Mouse (Mus musculus) limb, embryonic 15.5 days (tissue): ENCODE data around the gene Gm20388. TPM values are rescaled to one million over a fixed set of nuclear protein-coding genes. Genes with fewer than 3 reads are reported as not detected.
A peak's percentile ranks its signal among the peaks of the same experiment; 100 is the strongest.
"Not testable (repeated sequence)": the region's sequence is repeated elsewhere in the genome, so short reads cannot be mapped to it uniquely, and the experiment has no call there.

ENCODE experiments used
- ATAC-seq: fragments of 200-750 bp; cut with Nextera tagmentation; 2 replicates; pipeline ENCODE4 v1.8.0; 2017; ENCODE audit warnings: low read depth, moderate TSS enrichment; ENCODE audit not compliant: insufficient number of reproducible peaks, low FRiP score, low TSS enrichment
- H3K27ac ChIP-seq: fragments of 300-500 bp; sonication (generic); 2 replicates; pipeline ENCODE4 v1.5.1; 2015; ENCODE audit warnings: moderate library complexity, mild to moderate bottlenecking, inconsistent platforms
- H3K27me3 ChIP-seq: fragments of 300-500 bp; sonication (generic); 2 replicates; pipeline ENCODE4 v1.6.1; 2015; ENCODE audit warnings: inconsistent platforms
- H3K36me3 ChIP-seq: fragments of 300-500 bp; sonication (generic); 2 replicates; pipeline ENCODE4 v1.6.1; 2015; ENCODE audit warnings: inconsistent platforms
- H3K4me1 ChIP-seq: fragments of 300-500 bp; sonication (generic); 2 replicates; pipeline ENCODE4 v1.6.1; 2015; ENCODE audit warnings: inconsistent platforms
- H3K4me2 ChIP-seq: fragments of 300-500 bp; sonication (generic); 2 replicates; pipeline ENCODE4 v1.6.1; 2015; ENCODE audit warnings: mild to moderate bottlenecking, inconsistent platforms
- H3K4me3 ChIP-seq: fragments of 300-500 bp; sonication (generic); 2 replicates; pipeline ENCODE4 v1.5.1; 2015; ENCODE audit warnings: mild to moderate bottlenecking, inconsistent platforms
- H3K9ac ChIP-seq: fragments of 300-500 bp; sonication (generic); 2 replicates; pipeline ENCODE4 v1.6.1; 2015; ENCODE audit warnings: inconsistent platforms
- H3K9me3 ChIP-seq: fragments of 300-500 bp; sonication (generic); 2 replicates; pipeline ENCODE4 v1.6.1; 2016; ENCODE audit warnings: inconsistent platforms
- WGBS: fragments of 180-500 bp; shearing (Covaris S2); methylation state at CpG from one replicate; pipeline ENCODE4 v1.1.7; 2015; 5-methylcytosine and 5-hydroxymethylcytosine counted together
- polyA plus RNA-seq: library from polyadenylated mRNA; unstranded; fragments of >200 nt; fragmentation: Nextera tagmentation; extraction: Ambion mirVana; gene quantifications from 2 replicates; pipeline ENCODE4 v1.2.1, GENCODE M21; 2015

Gm20388 gene
- polyA plus RNA-seq, 1 experiment from 2014 or later = 4.9 TPM

GRCm38 (mm10) chr8:121443361-121443760 lies 1532.7 kb downstream of the Gm20388 start:
- Histone ChIP-seq H3K4me3 (no peak overlapping the region), H3K36me3 (no peaks in the 10 kb centered on the region), H3K27me3 (no peaks in the 10 kb centered on the region), H3K4me2 (no peak overlapping the region), H3K4me1 (peaks cover 10% of the 10 kb centered on the region), H3K9me3 (no peaks in the 10 kb centered on the region), H3K27ac (no peak overlapping the region), H3K9ac (no peak overlapping the region)
- no peak for ATAC-seq
- 55% methylated on average over 7 of the region's 7 CpGs for WGBS

DNA sequence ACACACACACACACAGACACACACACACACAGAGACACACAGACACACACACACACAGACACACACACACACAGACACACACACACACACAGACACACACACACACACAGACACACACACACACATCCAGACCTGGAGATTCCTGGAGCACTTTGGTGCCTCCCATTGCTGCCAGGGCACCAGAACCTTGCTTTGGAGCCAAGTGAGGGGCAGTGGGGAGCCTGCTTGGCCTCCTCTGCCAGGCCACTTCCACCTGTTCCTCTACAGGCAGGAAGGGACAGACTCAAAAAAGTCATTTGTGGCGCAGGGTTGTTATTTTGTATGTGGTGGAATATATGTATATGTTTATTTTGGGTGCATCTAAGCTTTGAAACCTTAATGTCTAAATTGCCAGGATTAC lies 1533.9 kb downstream of the Gm20388 start:
- not testable (repeated sequence) for H3K9me3 ChIP-seq, H3K9ac ChIP-seq, H3K4me1 ChIP-seq, H3K4me2 ChIP-seq, H3K27ac ChIP-seq, H3K4me3 ChIP-seq, H3K27me3 ChIP-seq, ATAC-seq, H3K36me3 ChIP-seq
- 91% methylated on average over 1 of the region's 1 CpGs for WGBS

- no peak for ATAC-seq
- Histone ChIP-seq H3K4me3 (no peak overlapping the region), H3K27me3 (no peaks in the 10 kb centered on the region)
These were observed 1534.4 kb downstream of the Gm20388 start for GRCm38 (mm10) chr8:121445027-121445471.

GRCm38 (mm10) chr8:121446133-121446532 lies 1535.5 kb downstream of the Gm20388 start:
- Histone ChIP-seq H3K9me3 (no peaks in the 10 kb centered on the region), H3K4me1 (peaks cover under 1% of the 10 kb centered on the region), H3K27ac (no peak overlapping the region), H3K27me3 (no peaks in the 10 kb centered on the region), H3K4me2 (no peak overlapping the region), H3K36me3 (no peaks in the 10 kb centered on the region), H3K9ac (no peak overlapping the region), H3K4me3 (no peak overlapping the region)
- 71% methylated on average over 12 of the region's 12 CpGs for WGBS
- no peak for ATAC-seq

More at GRCm38 (mm10) chr8:121445027-121445471, 1534.4 kb downstream of the Gm20388 start:
- Histone ChIP-seq H3K9me3 (no peaks in the 10 kb centered on the region), H3K4me1 (no peaks in the 10 kb centered on the region; the same call in none of the 2 replicates), H3K27ac (no peak overlapping the region), H3K36me3 (no peaks in the 10 kb centered on the region), H3K4me2 (no peak overlapping the region), H3K9ac (no peak overlapping the region)
- 87% methylated on average over 10 of the region's 10 CpGs for WGBS

DNA sequence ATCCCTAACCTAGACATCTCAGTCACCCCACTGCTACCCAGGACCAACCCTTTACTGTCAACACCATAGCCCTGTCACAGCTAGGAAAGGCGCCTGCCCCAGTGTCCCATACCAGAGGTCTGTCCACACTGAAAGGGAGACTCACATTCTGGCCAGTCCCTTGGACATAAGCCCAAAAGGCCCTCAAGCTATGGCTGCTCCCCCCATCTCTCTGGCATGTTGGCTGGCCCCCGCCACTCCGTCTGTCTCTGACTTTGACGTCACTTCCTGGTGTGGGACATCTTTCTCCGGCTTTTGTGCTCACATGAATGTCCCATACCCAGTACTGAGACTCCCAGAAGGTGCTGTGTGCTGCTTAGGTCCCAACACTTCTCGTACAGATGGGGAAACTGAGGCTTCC lies 1536.2 kb downstream of the Gm20388 start:
- WGBS = 84% methylated on average over 6 of the region's 6 CpGs
- Histone ChIP-seq H3K4me3 (no peak overlapping the region), H3K9ac (no peak overlapping the region), H3K27ac (no peak overlapping the region), H3K4me1 (peaks cover 7% of the 10 kb centered on the region), H3K36me3 (no peaks in the 10 kb centered on the region), H3K27me3 (peaks cover 1% of the 10 kb centered on the region; the same call in 1 of the 2 replicates), H3K4me2 (no peak overlapping the region), H3K9me3 (no peaks in the 10 kb centered on the region)
- no peak for ATAC-seq

DNA sequence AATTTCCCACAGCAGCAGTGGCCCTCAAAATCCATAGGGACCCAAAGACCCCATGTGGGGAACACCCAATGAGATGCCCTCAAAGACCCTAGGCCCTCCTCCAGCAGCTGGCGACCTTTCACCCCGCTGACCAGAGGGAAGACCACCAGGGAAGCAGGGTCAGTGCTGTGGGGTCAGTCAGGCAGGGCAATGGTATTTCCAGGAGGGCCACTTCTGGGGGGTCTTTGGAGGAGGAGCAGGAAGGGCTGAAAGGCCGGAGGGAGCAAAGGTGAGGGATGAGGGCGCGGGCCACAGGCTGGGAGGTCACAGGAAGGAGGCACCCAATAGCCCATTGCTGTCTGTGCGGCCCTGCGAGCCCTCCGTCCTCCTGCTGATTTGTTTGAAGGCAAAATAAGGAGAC lies 1539.6 kb downstream of the Gm20388 start:
- no peak overlapping the region for H3K9ac ChIP-seq
- H3K4me3 ChIP-seq = no peak overlapping the region
- H3K36me3 ChIP-seq = no peaks in the 10 kb centered on the region
- H3K4me2 ChIP-seq = no peak overlapping the region
- H3K27me3 ChIP-seq = peaks cover 9% of the 10 kb centered on the region; the same call in 1 of the 2 replicates
- 48% methylated on average over 8 of the region's 8 CpGs for WGBS
- no peaks in the 10 kb centered on the region for H3K9me3 ChIP-seq
- H3K27ac ChIP-seq = no peak overlapping the region
- peaks cover 10% of the 10 kb centered on the region for H3K4me1 ChIP-seq
- no peak for ATAC-seq

DNA sequence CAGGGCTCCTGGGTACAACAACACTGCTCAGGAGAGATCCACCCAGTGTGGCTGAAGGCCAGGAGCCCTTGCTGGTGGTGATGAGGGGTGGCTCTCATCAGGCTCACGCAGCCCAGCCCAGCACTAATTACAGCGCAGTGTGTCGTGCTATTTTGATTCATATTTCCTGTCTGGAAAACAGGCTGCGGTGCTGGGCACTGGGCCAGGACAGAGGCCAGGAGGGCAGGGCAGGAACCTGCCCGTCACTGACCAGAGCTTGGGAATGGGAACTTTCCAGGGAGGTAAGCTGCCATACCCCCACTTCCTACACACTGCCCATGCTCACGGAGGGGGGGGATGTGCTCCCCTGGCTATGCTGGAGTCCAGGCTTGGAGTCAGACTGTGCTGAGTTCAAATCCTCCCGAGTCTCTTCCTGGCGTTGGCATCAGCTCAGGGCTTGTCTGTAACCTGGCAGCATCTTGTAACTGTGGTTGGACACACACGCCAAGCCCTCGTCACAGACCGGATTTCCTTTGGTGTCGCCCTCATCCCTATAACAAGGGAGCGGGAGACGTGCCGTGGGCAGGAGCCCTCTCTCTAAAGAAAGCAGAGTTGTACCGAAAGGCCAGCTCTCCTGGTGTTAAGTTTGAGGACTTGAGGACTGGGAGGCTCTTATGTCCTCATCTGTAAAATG lies 1540.9 kb downstream of the Gm20388 start:
- Histone ChIP-seq H3K4me1 (peaks cover 10% of the 10 kb centered on the region), H3K4me2 (no peak overlapping the region), H3K9ac (no peak overlapping the region), H3K4me3 (no peak overlapping the region), H3K36me3 (no peaks in the 10 kb centered on the region), H3K9me3 (no peaks in the 10 kb centered on the region), H3K27ac (no peak overlapping the region), H3K27me3 (peaks cover 9% of the 10 kb centered on the region; the same call in 1 of the 2 replicates)
- WGBS = 59% methylated on average over 16 of the region's 16 CpGs
- no peak; the same call in 1 of the 2 replicates for ATAC-seq

DNA sequence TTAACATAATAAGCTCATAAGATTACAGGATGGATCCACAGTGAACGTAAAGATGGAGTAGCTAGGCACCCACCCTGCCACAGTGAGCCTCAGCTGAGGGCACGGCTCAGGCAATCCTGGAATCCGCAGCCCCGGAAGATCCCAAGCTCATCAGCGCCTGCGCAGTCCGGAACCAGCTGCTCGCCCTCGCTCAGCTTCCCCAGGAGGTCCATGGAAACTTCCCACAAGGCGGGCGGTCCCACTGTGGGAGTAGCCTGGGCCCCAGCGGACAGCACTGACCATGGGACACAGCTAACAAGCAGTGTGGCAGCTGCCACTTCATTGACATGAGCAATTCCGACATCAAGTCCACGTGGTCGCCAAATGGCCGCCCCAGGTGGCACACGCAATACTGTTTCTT lies 1544.1 kb downstream of the Gm20388 start:
- peaks cover 13% of the 10 kb centered on the region; the same call in 1 of the 2 replicates for H3K27me3 ChIP-seq
- H3K9me3 ChIP-seq = no peaks in the 10 kb centered on the region
- H3K27ac ChIP-seq = no peak overlapping the region
- no peaks in the 10 kb centered on the region for H3K36me3 ChIP-seq
- ATAC-seq = no peak
- no peak overlapping the region for H3K4me3 ChIP-seq
- H3K4me1 ChIP-seq = peaks cover 26% of the 10 kb centered on the region
- H3K9ac ChIP-seq = no peak overlapping the region
- 87% methylated on average over 17 of the region's 17 CpGs for WGBS
- no peak overlapping the region for H3K4me2 ChIP-seq

- 0 out of 2 replicates have a peak, but pooled peaks have one; percentile 28 for ATAC-seq
- H3K36me3 ChIP-seq = no peaks in the 10 kb centered on the region
- peaks cover 31% of the 10 kb centered on the region for H3K4me1 ChIP-seq
- H3K27me3 ChIP-seq = peaks cover 4% of the 10 kb centered on the region; the same call in 1 of the 2 replicates
- H3K9me3 ChIP-seq = no peaks in the 10 kb centered on the region
- H3K4me3 ChIP-seq = no peak overlapping the region
- 58% methylated on average over 3 of the region's 3 CpGs for WGBS
- no peak overlapping the region for H3K4me2 ChIP-seq
- H3K9ac ChIP-seq = no peak overlapping the region
- no peak overlapping the region for H3K27ac ChIP-seq
These were observed 1550.6 kb downstream of the Gm20388 start for GRCm38 (mm10) chr8:121461192-121461591.

GRCm38 (mm10) chr8:121462092-121462491 lies 1551.5 kb downstream of the Gm20388 start:
- 36% methylated on average over 3 of the region's 3 CpGs for WGBS

DNA sequence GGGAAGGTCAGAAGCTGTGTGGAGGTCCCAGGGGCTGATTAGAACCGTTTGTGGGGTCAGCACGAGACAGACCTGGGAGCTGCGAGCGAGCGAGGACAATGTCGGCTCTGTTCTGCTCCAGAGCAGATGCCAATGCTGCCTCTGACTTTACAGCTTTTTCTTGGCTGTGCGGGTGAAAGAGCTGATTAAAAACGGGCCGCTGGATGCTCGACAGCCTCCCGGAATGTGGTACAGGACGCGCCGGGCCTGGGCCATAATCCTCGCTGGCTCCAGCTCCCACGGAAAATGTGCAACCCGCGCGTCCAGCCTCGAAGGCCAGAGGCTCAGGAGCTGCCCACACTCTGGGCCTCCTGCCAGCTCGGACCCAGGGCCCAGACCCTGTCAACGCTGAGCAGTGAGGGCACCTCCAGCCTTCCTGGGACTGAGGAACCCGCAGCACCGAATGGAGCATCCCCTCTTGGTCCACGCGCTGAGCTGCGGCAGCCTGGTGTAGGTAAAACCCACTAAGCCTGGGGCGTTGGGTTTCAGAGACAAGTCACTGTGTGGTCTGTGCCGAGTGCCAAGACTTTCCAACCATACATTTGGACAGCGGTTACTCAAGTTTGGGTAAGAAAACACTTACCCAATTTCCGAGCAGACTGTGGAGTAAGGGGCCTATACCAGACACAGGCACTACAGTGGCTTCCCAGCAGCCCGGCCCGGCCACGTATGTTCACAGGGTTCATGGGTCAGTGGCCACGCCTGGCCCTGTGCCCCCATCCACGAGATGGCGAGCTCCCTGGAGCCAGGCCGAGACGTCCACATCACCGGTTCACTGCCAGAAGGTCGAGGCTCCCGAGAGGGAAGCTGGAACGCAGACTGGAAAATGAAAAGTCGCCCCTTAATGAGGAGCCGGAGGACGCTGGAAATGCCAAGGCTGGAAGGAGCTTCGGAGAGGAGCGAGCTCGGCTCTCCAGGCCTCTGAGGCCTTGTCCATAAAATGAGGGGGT lies 1557.7 kb downstream of the Gm20388 start:
- Histone ChIP-seq H3K4me2 (0 out of 2 replicates have a peak overlapping the region, but pooled peaks have one; percentile 17), H3K27me3 (no peaks in the 10 kb centered on the region)

More at GRCm38 (mm10) chr8:121462092-121462491, 1551.5 kb downstream of the Gm20388 start:
- Histone ChIP-seq H3K4me1 (peaks cover 35% of the 10 kb centered on the region), H3K9me3 (no peaks in the 10 kb centered on the region), H3K9ac (no peak overlapping the region), H3K36me3 (no peaks in the 10 kb centered on the region), H3K27me3 (peaks cover 4% of the 10 kb centered on the region; the same call in 1 of the 2 replicates), H3K4me2 (no peak overlapping the region), H3K4me3 (no peak overlapping the region), H3K27ac (no peak overlapping the region)
- no peak for ATAC-seq

More for the DNA sequence above, 1557.7 kb downstream of the Gm20388 start:
- Histone ChIP-seq H3K4me1 (peaks cover 39% of the 10 kb centered on the region), H3K4me3 (0 out of 2 replicates have a peak overlapping the region, but pooled peaks have one; percentile 1), H3K27ac (peak overlapping the region; percentile 93), H3K9me3 (no peaks in the 10 kb centered on the region), H3K36me3 (no peaks in the 10 kb centered on the region), H3K9ac (no peak overlapping the region)
- WGBS = 44% methylated on average over 49 of the region's 49 CpGs
- ATAC-seq = peak; percentile 87
